Mouse (Mus musculus): ENCODE measurements around the gene Zfp663.

DNA sequence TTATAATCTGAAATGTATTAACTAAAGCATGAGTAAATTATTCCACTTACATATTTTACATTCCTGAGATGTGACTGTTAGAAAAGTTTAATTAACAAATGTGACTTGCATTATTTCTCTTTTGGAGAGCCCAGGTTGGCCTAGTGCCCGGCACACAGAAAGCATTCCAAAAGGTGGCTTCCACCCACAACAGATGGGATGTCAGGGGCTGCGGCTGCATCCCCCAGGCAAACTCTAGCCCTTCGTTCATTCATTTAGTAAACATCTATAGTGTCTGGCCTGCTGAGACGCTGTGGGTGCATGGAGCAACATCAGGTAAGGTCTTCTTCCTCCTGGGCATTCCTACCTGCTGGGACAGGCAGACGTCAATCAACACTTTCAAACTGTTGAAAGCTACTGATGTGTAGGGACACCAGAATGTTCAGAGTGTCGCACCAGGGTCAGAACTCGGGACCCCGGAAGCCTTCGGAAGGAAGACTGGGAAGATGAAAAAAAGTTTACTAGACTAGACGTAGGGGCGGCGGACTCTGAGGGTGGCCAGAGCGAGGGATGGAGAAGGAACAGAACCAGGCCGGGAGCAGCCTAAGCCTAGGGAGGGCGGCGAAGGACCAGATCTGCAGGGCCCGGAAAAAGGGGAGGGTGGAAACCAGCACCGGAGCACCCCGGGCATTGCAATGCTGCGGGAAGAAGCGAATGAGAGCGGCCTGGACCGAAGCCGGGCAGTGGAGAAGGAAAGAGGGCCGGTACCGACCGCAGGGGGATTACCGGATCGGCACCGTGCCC lies 42.8 kb downstream of the Zfp663 start:
- TF ChIP-seq CTCF (IDR thresholded peaks at IDR 0.05; ENCODE audit: control insufficient read depth, insufficient read depth, insufficient replicate concordance, low read depth, low read length) (no peak), POLR2A (IDR thresholded peaks at IDR 0.05; ENCODE audit: control insufficient read depth, low read depth, low read length) (no peak)

Measured in testis, adult 2 months (tissue).